Mouse (Mus musculus) C2C12 (cell line): ENCODE results near the gene Impg1. TPM values are rescaled to one million over a fixed set of nuclear protein-coding genes. Genes with fewer than 3 reads are reported as not detected.

Experiments used
- H3K27me3 ChIP-seq: one replicate; pipeline ENCODE4 v1.6.1; 2011; ENCODE audit not compliant: control insufficient read depth, insufficient read depth, insufficient read length
- H3K36me3 ChIP-seq: one replicate; pipeline ENCODE4 v1.6.1; 2011; ENCODE audit not compliant: control insufficient read depth, insufficient read depth
- H3K4me3 ChIP-seq: one replicate; pipeline ENCODE4 v1.5.1; 2011; ENCODE audit warnings: mild to moderate bottlenecking, control low read depth; ENCODE audit not compliant: poor library complexity, insufficient read depth, severe bottlenecking
- H3K79me2 ChIP-seq: one replicate; pipeline ENCODE4 v1.6.1; 2011; ENCODE audit not compliant: control insufficient read depth, insufficient read depth
- H3K79me3 ChIP-seq: one replicate; pipeline ENCODE4 v1.6.1; 2011; ENCODE audit warnings: low read depth, control low read depth
- H3ac ChIP-seq: one replicate; pipeline ENCODE3; 2011; ENCODE audit warnings: low read depth; ENCODE audit not compliant: control insufficient read depth, insufficient read length
- CEBPB ChIP-seq: IDR thresholded peaks from one replicate; pipeline ENCODE4 v1.6.1; 2011; ENCODE audit warnings: low read depth, mild to moderate bottlenecking, control low read depth, moderate library complexity
- CTCF ChIP-seq: IDR thresholded peaks from one replicate; pipeline ENCODE4 v1.5.1; 2011; ENCODE audit not compliant: control insufficient read depth, insufficient read depth, insufficient read length
- FOSL1 ChIP-seq: IDR thresholded peaks from one replicate; pipeline ENCODE4 v1.8.0; 2011; ENCODE audit warnings: mild to moderate bottlenecking, low read length; ENCODE audit not compliant: poor library complexity, insufficient read depth, severe bottlenecking
- MAX ChIP-seq: IDR thresholded peaks from one replicate; pipeline ENCODE4 v1.6.1; 2011; ENCODE audit warnings: mild to moderate bottlenecking, control low read depth
- MYOD1 ChIP-seq: IDR thresholded peaks from one replicate; pipeline ENCODE4 v1.6.1; 2011; ENCODE audit warnings: low read depth; ENCODE audit not compliant: control insufficient read depth, insufficient read length
- MYOG ChIP-seq: IDR thresholded peaks from one replicate; pipeline ENCODE4 v1.6.1; 2011; ENCODE audit not compliant: control insufficient read depth, insufficient read length; ENCODE audit errors: extremely low read depth
- USF1 ChIP-seq: IDR thresholded peaks from one replicate; pipeline ENCODE4 v1.6.1; 2011; ENCODE audit warnings: low read depth, mild to moderate bottlenecking, control low read depth, moderate library complexity
- polyA plus RNA-seq: library from polyadenylated mRNA; unstranded; fragments of >200 nt; fragmentation: generic; extraction: Trizol; gene quantifications from one replicate; pipeline ENCODE4 v1.2.1, GENCODE M21; 2012; ENCODE audit warnings: missing spikeins

Impg1 gene
- polyA plus RNA-seq, 1 experiment: not detected

GRCm38 (mm10) chr9:80386000-80386399 lies 79.3 kb downstream of the Impg1 start:
- no peak overlapping the region for H3ac ChIP-seq
- H3K79me3 ChIP-seq: no peaks in the 10 kb centered on the region
- H3K36me3 ChIP-seq: no peaks in the 10 kb centered on the region
- H3K79me2 ChIP-seq: no peaks in the 10 kb centered on the region
- no peak overlapping the region for H3K4me3 ChIP-seq
- no peak for TF ChIP-seq CEBPB
- no peak for TF ChIP-seq CTCF
- no peak for TF ChIP-seq MAX
- no peak for TF ChIP-seq USF1
- TF ChIP-seq MYOD1: no peak
- no peak for TF ChIP-seq FOSL1
- no peak for TF ChIP-seq MYOG
- no peaks in the 10 kb centered on the region for H3K27me3 ChIP-seq

- Histone ChIP-seq H3ac (no peak overlapping the region), H3K4me3 (no peak overlapping the region), H3K79me2 (no peaks in the 10 kb centered on the region), H3K27me3 (no peaks in the 10 kb centered on the region), H3K36me3 (no peaks in the 10 kb centered on the region), H3K79me3 (no peaks in the 10 kb centered on the region)
- TF ChIP-seq FOSL1 (no peak), CTCF (no peak), MAX (no peak), CEBPB (no peak), MYOG (no peak), MYOD1 (no peak), USF1 (no peak)
These were observed 82.6 kb downstream of the Impg1 start for GRCm38 (mm10) chr9:80382711-80383110.

- Histone ChIP-seq H3ac (no peak overlapping the region), H3K4me3 (no peak overlapping the region), H3K79me3 (no peaks in the 10 kb centered on the region), H3K36me3 (no peaks in the 10 kb centered on the region), H3K79me2 (no peaks in the 10 kb centered on the region), H3K27me3 (no peaks in the 10 kb centered on the region)
- TF ChIP-seq USF1 (no peak), CTCF (no peak), MYOD1 (no peak), MAX (no peak), MYOG (no peak)
These were observed 85.1 kb downstream of the Impg1 start for GRCm38 (mm10) chr9:80380078-80380645.

- H3K79me2 ChIP-seq: no peaks in the 10 kb centered on the region
- no peaks in the 10 kb centered on the region for H3K27me3 ChIP-seq
- H3K36me3 ChIP-seq: no peaks in the 10 kb centered on the region
- no peak overlapping the region for H3K4me3 ChIP-seq
- H3ac ChIP-seq: no peak overlapping the region
- TF ChIP-seq CEBPB: no peak
- no peak for TF ChIP-seq FOSL1
- no peak for TF ChIP-seq MYOD1
- no peak for TF ChIP-seq USF1
- TF ChIP-seq CTCF: no peak
- no peak for TF ChIP-seq MAX
- H3K79me3 ChIP-seq: no peaks in the 10 kb centered on the region
These were observed 91.2 kb downstream of the Impg1 start for GRCm38 (mm10) chr9:80374100-80374499.

- Histone ChIP-seq H3K79me2 (no peaks in the 10 kb centered on the region), H3K36me3 (no peaks in the 10 kb centered on the region), H3K79me3 (no peaks in the 10 kb centered on the region), H3K4me3 (no peak overlapping the region), H3K27me3 (no peaks in the 10 kb centered on the region), H3ac (no peak overlapping the region)
- TF ChIP-seq CTCF (no peak), USF1 (no peak), FOSL1 (no peak), MYOD1 (no peak), CEBPB (no peak), MYOG (no peak), MAX (no peak)
These were observed 92.0 kb downstream of the Impg1 start for GRCm38 (mm10) chr9:80373304-80373739.

- Histone ChIP-seq H3K79me3 (no peaks in the 10 kb centered on the region), H3K36me3 (no peaks in the 10 kb centered on the region), H3K79me2 (no peaks in the 10 kb centered on the region), H3ac (no peak overlapping the region), H3K4me3 (no peak overlapping the region), H3K27me3 (no peaks in the 10 kb centered on the region)
- TF ChIP-seq FOSL1 (no peak), USF1 (no peak), CEBPB (no peak), MYOD1 (no peak), MAX (no peak), CTCF (no peak), MYOG (no peak)
These were observed 96.6 kb downstream of the Impg1 start for GRCm38 (mm10) chr9:80368636-80369035.
